Mouse (Mus musculus) erythroblast, embryonic 14.5 days (primary cell): ENCODE data around the gene Tagln.

Experiments
- GATA1 ChIP-seq: IDR thresholded peaks from 2 replicates; pipeline ENCODE4 v1.6.1; 2012; ENCODE audit warnings: low read length, inconsistent platforms, mixed read lengths
- TAL1 ChIP-seq: IDR thresholded peaks from 3 replicates; pipeline ENCODE4 v1.6.1; 2012; ENCODE audit warnings: low read length, inconsistent platforms, mixed read lengths

DNA sequence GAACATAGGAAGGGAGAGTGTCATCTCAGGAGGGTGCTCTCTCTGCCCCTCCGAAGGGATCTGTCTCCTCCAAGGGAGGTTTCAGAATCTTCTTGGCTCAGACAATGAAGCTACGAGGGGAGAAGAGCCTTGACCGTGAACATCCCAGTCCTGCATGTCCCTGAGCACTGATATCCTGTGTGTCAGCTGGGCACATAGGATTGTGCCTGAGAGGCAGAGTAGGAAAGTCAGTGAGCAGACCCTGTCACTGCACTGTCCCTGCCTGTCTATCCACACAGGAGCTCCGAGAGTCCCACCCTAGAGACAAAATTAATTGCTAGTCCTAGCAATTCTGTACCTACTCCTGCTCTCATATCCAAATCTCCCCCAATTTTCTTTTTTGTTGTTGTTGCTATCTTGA lies 16.2 kb upstream of the Tagln start:
- TF ChIP-seq GATA1 (no peak), TAL1 (no peak)
